Mouse (Mus musculus) cortical plate, adult 2 months (tissue): ENCODE results near the gene Rpp25l.

Experiments used
- CTCF ChIP-seq: fragments of 200-500 bp; IDR thresholded peaks from 2 replicates; pipeline ENCODE4 v1.5.1; 2011; ENCODE audit warnings: mild to moderate bottlenecking, control low read depth, low read length; ENCODE audit not compliant: insufficient read depth; ENCODE audit errors: extremely low read depth
- POLR2A ChIP-seq: fragments of 200-500 bp; IDR thresholded peaks from 2 replicates; pipeline ENCODE4 v1.6.1; 2011; ENCODE audit warnings: mild to moderate bottlenecking, low read length, control low read depth; ENCODE audit not compliant: insufficient read depth; ENCODE audit errors: extremely low read depth

GRCm38 (mm10) chr4:41681947-41682346 lies 31.4 kb downstream of the Rpp25l start:
- TF ChIP-seq CTCF = no peak
- TF ChIP-seq POLR2A = no peak
